Mouse (Mus musculus) neutrophil, adult 83 days (primary cell): ENCODE data around the gene Dll4. TPM values are rescaled to one million over a fixed set of nuclear protein-coding genes. Genes with fewer than 3 reads are reported as not detected.

Experiments
- total RNA-seq, 2 experiments: library from RNA; stranded (reverse); gene quantifications; one replicate each; pipeline ENCODE4 v1.2.4; 2023

Gene Dll4
- under 1 TPM in 1 of 2 experiments, not detected in 1; 0.13 TPM for total RNA-seq

DNA sequence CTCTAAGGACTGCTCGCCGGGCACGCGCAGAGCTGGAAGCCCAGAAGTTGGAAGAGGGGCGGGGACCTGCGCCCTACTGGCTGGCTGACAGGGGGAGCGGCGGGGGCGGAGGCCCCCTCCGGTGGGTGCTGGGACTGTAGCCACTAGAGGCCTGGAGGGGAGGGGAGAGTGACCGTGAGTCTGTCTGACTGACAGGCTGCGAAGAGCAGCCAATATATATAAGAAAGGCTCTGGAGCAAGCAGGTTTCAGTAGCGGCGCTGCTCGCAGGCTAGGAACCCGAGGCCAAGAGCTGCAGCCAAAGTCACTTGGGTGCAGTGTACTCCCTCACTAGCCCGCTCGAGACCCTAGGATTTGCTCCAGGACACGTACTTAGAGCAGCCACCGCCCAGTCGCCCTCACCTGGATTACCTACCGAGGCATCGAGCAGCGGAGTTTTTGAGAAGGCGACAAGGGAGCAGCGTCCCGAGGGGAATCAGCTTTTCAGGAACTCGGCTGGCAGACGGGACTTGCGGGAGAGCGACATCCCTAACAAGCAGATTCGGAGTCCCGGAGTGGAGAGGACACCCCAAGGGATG lies at the start of gene Dll4:
TSS of gene Dll4 (plus strand) at position 217 of the 576 bp plus-strand sequence.

GRCm38 (mm10) chr2:119288270-119288882 lies 37.2 kb upstream of the Dll4 start, which contains the start of gene Vps18:
Vps18 (plus strand) TSS chr2:119288740.

GRCm38 (mm10) chr2:119350555-119351486 lies 25.2 kb downstream of the Dll4 start, which contains the start of gene Chac1:
Chac1 (plus strand) TSS chr2:119351229.

Other genes with a start within 250 kb of the Dll4 start
- 10 to 100 TPM; 17.8 to 20.4 TPM for gene Rad51, start 213.0 kb upstream of the Dll4 start, total RNA-seq
- gene Rmdn3, start 168.8 kb upstream of the Dll4 start, total RNA-seq, result 10 to 100 TPM in 1 of 2 experiments, 1 to 10 TPM in 1; 9.8 to 11.5 TPM
- gene Gchfr, start 158.0 kb upstream of the Dll4 start, total RNA-seq, result not detected
- gene Gm14137, start 151.3 kb upstream of the Dll4 start, total RNA-seq, result not detected
- 10 to 100 TPM; 16.9 to 18.6 TPM for gene Zfyve19, start 117.2 kb upstream of the Dll4 start, total RNA-seq
- gene Dnajc17, start 117.0 kb upstream of the Dll4 start, total RNA-seq, result 10 to 100 TPM; 14.4 to 15.2 TPM
- gene Ppp1r14d, start 95.9 kb upstream of the Dll4 start, total RNA-seq, result not detected
- not detected for gene Spint1, start 88.4 kb upstream of the Dll4 start, total RNA-seq
- 1 to 10 TPM; 3.6 to 6.4 TPM for gene Rhov, start 54.5 kb upstream of the Dll4 start, total RNA-seq
- gene Vps18, start 37.0 kb upstream of the Dll4 start, total RNA-seq, result 10 to 100 TPM; 28.8 to 30.2 TPM
- gene Chac1, start 25.4 kb downstream of the Dll4 start, total RNA-seq, result 1 to 10 TPM; 4.9 to 7.1 TPM
- gene Ino80, start 151.9 kb downstream of the Dll4 start, total RNA-seq, result 10 to 100 TPM; 17.6 to 18.3 TPM
- under 1 TPM; 0.26 to 0.33 TPM for gene Exd1, start 221.8 kb downstream of the Dll4 start, total RNA-seq
- gene Chp1, start 221.9 kb downstream of the Dll4 start, total RNA-seq, result 100 to 1,000 TPM; 152 to 181 TPM